Mouse (Mus musculus) right cerebral cortex, adult 2 months (tissue): ENCODE measurements around the gene Gm20388.

Experiments used
- DNase-seq, 2 experiments: peaks; one replicate each; pipeline ENCODE4 v3.0.0; 2021 to 2022; ENCODE audit warnings: low spot score in 2 of 2

The Gm20388 gene

DNA sequence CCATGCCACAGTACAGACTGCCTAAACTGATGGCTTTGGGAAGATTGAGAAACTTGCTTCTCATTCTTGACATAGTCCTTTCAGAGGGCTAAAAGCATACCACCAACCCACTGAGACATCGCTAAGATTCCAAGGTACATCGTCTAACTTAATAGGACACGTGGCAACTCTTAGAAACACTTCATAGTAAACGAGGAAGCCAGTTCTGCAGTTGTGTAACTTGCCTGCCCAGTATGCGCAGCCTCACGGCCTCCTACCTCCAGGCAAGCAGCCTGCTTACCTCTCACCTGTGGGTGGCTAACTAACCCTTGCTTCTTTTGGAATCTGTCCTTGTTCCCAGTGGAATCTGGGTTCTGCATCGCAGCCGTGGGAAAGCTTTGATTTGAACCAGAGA lies 1998.5 kb downstream of the Gm20388 start:
- DNase-seq, result no peak

- peak; percentile 84 to 86 for DNase-seq
Observed at GRCm38 (mm10) chr8:121909663-121910062, 1999.0 kb downstream of the Gm20388 start.

GRCm38 (mm10) chr8:121911400-121911799 lies 2000.8 kb downstream of the Gm20388 start:
- DNase-seq, result no peak

DNA sequence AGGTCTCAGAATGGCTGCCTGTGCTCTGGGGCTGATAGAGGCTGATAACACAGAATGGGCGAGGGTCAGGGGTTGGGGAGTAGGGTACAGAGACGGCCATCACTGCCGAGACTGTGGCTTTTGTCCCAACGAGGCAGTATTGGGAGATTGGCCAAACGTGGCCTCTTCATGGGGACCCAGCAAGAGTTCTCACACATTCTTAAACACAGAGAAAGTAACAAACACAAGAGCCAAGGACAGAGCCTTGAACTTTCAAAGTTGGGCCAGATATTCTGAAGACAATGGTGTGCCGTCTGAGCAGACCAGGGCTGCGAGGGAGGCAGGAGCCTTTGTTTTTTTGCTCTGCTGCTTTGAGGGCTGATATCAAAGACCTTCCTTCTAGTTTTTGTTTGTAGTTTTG lies 2001.3 kb downstream of the Gm20388 start:
- DNase-seq, result no peak

DNA sequence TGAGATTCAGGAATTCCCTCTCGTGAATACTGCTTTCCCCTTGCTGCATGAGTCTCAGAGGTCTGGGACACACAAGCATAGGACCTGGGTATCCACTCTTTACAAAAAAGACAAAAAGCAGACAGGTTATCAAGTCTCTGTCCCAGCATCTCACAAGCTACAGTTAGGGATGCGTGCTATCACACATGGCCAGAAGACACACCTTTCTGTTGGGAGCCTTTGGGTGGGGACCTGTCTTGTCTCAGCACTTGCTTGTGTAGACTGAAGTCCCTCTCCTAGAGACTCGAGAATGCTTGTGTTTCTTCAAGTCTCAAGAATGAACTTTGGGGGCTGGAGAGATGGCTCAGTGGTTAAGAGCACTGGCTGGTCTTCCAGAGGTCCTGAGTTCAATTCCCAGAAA lies 2002.2 kb downstream of the Gm20388 start:
- no peak for DNase-seq

GRCm38 (mm10) chr8:121913378-121913777 lies 2002.7 kb downstream of the Gm20388 start:
- DNase-seq, result no peak

DNA sequence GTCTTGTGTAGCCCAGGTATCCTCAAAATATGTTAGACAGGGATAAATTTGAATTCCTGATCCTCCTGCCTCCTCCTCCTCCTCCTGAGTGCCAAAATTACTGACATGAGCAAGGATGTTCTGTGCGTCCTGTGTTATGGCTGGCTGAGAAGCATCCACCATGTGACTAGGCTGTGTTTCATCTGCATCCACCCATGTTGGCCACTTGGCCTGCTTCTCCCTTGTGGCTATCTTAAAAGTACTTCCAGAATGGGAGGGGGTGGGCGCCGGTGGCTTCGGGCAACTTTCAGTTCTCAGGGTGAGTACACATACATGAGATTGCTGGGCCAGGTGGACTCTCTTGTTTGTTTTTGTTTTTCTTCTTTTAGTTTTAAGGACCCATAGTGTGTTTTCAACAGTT lies 2008.5 kb downstream of the Gm20388 start:
- no peak for DNase-seq

GRCm38 (mm10) chr8:121919731-121920130 lies 2009.1 kb downstream of the Gm20388 start:
- no peak for DNase-seq

DNA sequence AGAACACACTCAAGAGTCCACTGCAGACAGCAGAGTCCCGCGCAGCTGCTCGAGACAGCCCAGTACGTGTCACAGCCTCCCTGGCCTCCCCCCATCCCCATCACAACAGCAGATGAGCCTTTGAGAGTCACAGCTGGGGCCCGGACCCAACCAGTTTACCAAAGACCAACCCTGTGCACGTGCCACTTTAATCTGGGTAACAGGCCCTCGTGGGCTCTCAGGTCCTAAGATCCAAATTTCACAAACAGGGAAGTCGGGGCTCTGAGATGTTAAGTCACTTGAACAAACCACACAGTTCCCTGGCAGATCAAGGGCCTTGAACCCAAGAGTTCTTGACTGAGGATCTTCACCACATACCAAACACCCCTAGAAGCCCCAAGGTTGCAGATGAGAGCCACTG lies 2010.9 kb downstream of the Gm20388 start:
- DNase-seq, result no peak

- DNase-seq, result no peak
Observed at GRCm38 (mm10) chr8:121922101-121922500, 2011.5 kb downstream of the Gm20388 start.

- DNase-seq, result no peak
Observed at GRCm38 (mm10) chr8:121924681-121925080, 2014.0 kb downstream of the Gm20388 start.

GRCm38 (mm10) chr8:121925624-121926023 lies 2015.0 kb downstream of the Gm20388 start:
- peak; percentile 85 to 90 for DNase-seq

- no peak for DNase-seq
Observed at GRCm38 (mm10) chr8:121926266-121926665, 2015.6 kb downstream of the Gm20388 start.

- DNase-seq, result peak; percentile 44 to 59
Observed at GRCm38 (mm10) chr8:121927316-121927715, 2016.7 kb downstream of the Gm20388 start.

DNA sequence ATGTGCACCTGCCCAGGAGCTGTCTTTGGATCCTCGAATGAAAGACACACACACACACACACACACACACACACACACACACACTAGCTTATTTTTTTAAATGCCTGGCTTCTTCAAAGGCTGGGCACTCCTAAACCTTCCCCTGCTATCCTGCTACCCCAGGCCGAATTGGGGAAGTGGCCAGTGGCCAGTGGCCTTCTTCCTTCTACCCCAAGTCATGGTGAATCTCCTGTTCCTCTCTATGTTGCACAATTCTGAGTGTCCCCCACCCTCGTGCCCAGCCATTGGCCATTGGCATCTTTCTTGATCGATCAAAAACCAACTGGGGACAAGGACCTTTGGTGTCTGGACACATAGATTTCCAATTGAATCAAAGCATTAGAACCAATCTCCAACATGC lies 2019.4 kb downstream of the Gm20388 start:
- no peak for DNase-seq

DNA sequence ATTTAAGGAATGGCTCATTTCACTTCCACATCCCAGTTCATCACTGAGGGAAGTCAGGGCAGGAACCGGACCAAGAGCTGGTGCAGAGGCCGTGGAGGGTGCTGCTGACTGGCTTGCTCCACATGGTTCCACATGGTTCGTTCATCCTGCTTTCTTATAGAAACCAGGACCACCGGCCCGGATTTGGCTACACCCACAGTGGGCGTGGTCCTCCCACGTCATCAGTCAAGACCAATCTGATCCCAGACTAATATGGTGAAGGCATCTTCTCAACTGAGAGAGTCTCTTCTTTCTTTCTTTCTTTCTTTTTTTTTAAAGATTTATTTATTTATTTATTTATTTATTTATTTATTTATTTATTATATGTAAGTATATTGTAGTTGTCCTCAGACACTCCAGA lies 2020.9 kb downstream of the Gm20388 start:
- no peak for DNase-seq

DNA sequence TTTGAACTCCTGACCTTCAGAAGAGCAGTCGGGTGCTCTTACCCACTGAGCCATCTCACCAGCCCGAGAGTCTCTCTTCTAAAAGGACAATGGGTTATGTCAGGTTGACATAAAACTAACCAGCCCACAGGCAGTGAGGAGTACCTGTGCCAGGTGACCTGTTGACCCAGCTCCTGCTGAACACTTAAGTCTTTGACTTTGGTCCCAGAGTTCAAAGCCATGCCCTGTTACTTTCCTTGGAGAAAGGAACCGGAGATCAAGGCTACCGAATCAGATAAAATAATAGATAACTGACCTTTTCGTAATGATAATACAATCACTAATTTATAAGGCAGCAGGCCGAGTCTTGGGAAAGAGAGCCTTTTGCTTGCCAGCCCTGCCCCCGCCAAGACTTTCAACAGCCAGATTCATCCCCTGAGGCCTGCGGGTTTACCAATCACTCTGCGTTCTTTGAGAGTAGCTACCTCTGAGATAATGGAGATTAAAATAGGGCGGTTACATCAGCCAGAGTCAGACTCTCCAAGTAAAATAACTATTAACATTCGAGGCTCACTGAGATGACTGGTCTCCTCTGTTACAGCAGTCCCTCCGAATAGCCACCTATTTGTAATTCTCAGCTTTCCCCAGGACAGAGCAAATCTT lies 2021.5 kb downstream of the Gm20388 start:
- no peak for DNase-seq

GRCm38 (mm10) chr8:121932668-121933520 lies 2022.3 kb downstream of the Gm20388 start:
- no peak for DNase-seq

- DNase-seq, result no peak
Observed at GRCm38 (mm10) chr8:121934506-121934905, 2023.9 kb downstream of the Gm20388 start.

GRCm38 (mm10) chr8:121934923-121935322 lies 2024.3 kb downstream of the Gm20388 start:
- no peak for DNase-seq

DNA sequence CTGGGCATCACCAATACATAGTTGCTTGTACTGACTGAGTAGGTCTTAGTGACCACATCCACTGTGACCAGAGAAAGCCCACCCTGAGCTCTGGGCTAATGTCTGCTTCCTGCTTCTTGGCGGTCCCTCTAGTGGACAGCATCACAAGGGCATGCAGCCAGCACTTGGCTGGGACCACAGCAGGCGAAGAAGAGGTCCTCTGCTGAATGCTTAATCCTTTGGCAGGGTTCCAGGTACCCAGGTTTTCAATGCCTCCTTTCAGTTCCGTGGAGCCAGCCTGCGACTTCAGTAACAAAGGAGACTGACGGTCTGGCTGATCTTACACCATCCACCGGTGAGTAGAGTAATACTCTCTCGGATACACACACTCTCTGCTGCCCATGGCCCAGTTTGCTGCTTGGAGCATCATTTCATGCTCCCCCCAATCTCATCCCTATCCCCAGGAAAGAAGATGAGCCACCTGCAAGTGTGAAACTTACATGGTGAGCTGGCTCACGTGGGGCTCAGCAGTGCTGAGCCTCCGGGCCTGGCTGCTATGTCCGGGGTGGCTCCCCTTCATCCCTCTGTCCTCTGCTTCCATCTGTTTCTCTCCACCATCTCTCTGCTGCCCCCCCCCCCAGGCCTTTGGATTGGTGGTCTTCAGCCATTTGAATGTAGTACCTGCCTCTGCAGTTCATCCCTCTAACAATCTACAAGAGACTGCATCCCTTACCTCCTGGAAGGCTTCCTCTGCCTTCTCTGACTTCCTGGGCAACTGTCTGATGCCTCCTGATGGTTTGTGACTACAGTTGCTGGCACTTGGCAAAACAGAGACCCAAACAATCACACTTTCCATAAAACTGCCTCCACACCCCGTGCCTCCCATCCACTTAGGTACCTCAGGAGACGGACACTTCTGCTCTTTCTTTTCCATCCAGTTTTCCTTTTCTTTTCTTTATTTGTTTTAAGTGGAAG lies 2025.0 kb downstream of the Gm20388 start:
- DNase-seq, result peak; percentile 62 to 71

DNA sequence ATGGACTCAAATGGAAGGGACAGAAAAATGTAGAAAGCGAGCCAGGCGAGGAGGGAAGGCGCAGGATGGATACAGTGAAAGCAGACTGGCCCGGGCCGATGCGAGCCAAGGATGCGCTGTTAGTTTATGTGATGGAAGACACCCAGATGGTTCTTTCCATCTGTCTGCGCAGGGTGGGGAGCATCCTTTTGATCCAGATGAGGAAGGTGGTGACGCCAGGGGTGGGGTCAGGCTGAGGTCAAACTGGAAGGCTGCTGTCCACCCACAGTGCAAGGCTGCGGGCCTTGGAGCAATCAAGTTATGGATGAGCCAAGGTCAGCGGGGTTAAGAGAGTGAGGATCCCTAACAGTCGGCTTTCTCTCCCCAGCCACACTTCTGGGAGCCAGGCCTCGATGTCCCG lies 2025.8 kb downstream of the Gm20388 start:
- DNase-seq, result no peak
